Mouse (Mus musculus) embryonic stem cell, embryonic (primary cell): ENCODE measurements around the gene Stub1.

Experiments used
- CTCF ChIA-PET, 4 experiments: fragments of 300-600 bp in 2 of 4; fragments of 350-600 bp in 2 of 4; sonication (Branson Sonifier 250); formaldehyde crosslinking; loops; one replicate each; lab custom pipeline; 2022; ENCODE audit warnings: inconsistent platforms in 2 of 4; lab: Charles Lee
- POLR2A ChIA-PET, 4 experiments: fragments of 300-600 bp in 2 of 4; fragments of 350-600 bp in 2 of 4; sonication (Branson Sonifier 250); formaldehyde crosslinking; loops; one replicate each; lab custom pipeline; 2022; ENCODE audit warnings: antibody characterized with exemption in 4 of 4, inconsistent platforms in 1 of 4; lab: Charles Lee

Stub1 gene

GRCm38 (mm10) chr17:25860832-25861703 lies 27.9 kb upstream of the Stub1 start, which contains the start of gene Wdr90:
Gene Wdr90 (minus strand): TSS chr17:25861501.
- CTCF ChIA-PET = interaction anchor here (0.6 to 1.1 kb wide), 7 partner anchors 14 to 316 kb away, joined by 3 to 4 read pairs (median 3); partner anchors contain the start of genes Chtf18 (in 1 of the 4), Mettl26 (in 1 of the 4) and Rpusd1 (in 1 of the 4)
- POLR2A ChIA-PET = interaction anchor here (0.5 to 4.2 kb wide), 30 partner anchors 8 to 456 kb away, joined by 3 to 18 read pairs (median 4); partner anchors contain the start of genes Stub1 (in 3 of the 4), Capn15 (in 2 of the 4), Jmjd8 (in 2 of the 4) and Mettl26 (in 2 of the 4)

- ChIA-PET CTCF (interaction anchor here in 1 of 4 experiments (1.1 kb wide), 1 partner anchor 59 kb away, joined by 4 read pairs; no protein-coding TSS in a partner anchor), POLR2A (interaction anchor here in 3 of 4 experiments (1.0 to 4.2 kb wide), 13 partner anchors 8 to 107 kb away, joined by 3 to 18 read pairs (median 5); partner anchors contain the start of genes Jmjd8 (in 2 of the 3), Rhot2 (in 2 of the 3), Mcrip2 (in 1 of the 3) and Mettl26 (in 1 of the 3))
Observed at GRCm38 (mm10) chr17:25860229-25860628, 27.0 kb upstream of the Stub1 start.

- ChIA-PET POLR2A (interaction anchor here in 3 of 4 experiments (0.5 to 8.7 kb wide), 38 partner anchors 8 to 1173 kb away, joined by 3 to 114 read pairs (median 4); partner anchors contain the start of genes Mcrip2 (in 3 of the 3), Stub1 (in 3 of the 3), Jmjd8 (in 2 of the 3) and Wdr90 (in 2 of the 3)), CTCF (interaction anchor here in 3 of 4 experiments (0.6 to 1.5 kb wide), 13 partner anchors 10 to 874 kb away, joined by 3 to 9 read pairs (median 4); partner anchors contain the start of genes Stub1 (in 3 of the 3), Jmjd8 (in 1 of the 3) and Mcrip2 (in 1 of the 3))
Observed at GRCm38 (mm10) chr17:25844396-25844901, 11.2 kb upstream of the Stub1 start, which contains the start of gene Rhot2. Gene Rhot2 (minus strand): TSS chr17:25844851.

GRCm38 (mm10) chr17:25843636-25844395 lies 10.6 kb upstream of the Stub1 start:
- POLR2A ChIA-PET = interaction anchor here in 3 of 4 experiments (0.5 to 8.7 kb wide), 35 partner anchors 7 to 1174 kb away, joined by 3 to 114 read pairs (median 4); partner anchors contain the start of genes Mcrip2 (in 3 of the 3), Stub1 (in 3 of the 3), Jmjd8 (in 2 of the 3) and Wdr90 (in 2 of the 3)
- CTCF ChIA-PET = interaction anchor here in 3 of 4 experiments (0.7 to 1.5 kb wide), 10 partner anchors 11 to 165 kb away, joined by 3 to 6 read pairs (median 4); partner anchors contain the start of genes Stub1 (in 3 of the 3), Jmjd8 (in 1 of the 3) and Mcrip2 (in 1 of the 3)

DNA sequence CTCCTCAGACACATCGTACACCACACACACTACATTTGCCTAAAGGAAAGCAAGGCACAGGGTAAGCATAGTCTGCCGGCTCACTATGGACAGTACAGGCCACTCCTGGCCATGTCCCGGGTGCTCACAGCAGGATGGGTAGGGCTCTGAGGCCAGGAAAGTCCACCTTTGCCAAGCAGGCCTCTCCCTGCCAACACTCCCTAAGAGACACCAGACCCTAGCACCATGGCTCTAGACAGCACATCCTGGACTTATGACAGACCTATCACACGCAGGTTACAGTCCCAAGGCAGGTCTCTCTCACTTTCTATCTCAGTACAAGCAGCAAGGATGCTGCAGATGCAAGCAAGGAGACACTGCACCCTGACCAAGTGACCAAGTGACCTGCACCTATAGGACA lies 9.9 kb upstream of the Stub1 start:
- POLR2A ChIA-PET = interaction anchor here in 3 of 4 experiments (1.0 to 8.7 kb wide), 3 partner anchors 10 to 23 kb away, joined by 3 to 114 read pairs (median 14); partner anchors contain the start of genes Stub1 (in 2 of the 3) and Jmjd8 (in 1 of the 3)
- CTCF ChIA-PET = interaction anchor here in 1 of 4 experiments (1.3 kb wide), 1 partner anchor 11 kb away, joined by 3 read pairs; the partner anchor contains the start of gene Stub1

DNA sequence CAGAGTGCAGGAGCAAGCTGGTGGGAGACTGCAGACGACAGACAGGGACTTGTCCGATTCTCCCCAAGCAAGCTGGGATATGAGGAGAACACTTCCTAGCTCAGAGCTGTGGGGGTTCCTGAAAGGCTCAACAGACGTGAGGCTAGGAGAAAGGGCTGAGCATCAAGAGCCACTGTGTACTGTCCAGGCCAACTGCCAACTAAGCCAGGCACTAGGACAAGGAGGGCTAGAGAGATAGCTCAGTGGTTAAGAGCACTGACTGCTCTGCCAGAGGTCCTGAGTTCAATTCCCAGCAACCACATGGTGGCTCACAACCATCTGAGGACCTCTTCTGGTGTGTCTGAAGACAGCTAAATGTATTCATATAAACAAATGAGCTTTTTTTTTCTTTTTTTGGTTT lies 9.3 kb upstream of the Stub1 start:
- CTCF ChIA-PET = interaction anchor here in 2 of 4 experiments (0.7 to 1.3 kb wide), 2 partner anchors 10 to 25 kb away, joined by 3 to 6 read pairs; partner anchors contain the start of gene Stub1 (in 1 of the 2)

DNA sequence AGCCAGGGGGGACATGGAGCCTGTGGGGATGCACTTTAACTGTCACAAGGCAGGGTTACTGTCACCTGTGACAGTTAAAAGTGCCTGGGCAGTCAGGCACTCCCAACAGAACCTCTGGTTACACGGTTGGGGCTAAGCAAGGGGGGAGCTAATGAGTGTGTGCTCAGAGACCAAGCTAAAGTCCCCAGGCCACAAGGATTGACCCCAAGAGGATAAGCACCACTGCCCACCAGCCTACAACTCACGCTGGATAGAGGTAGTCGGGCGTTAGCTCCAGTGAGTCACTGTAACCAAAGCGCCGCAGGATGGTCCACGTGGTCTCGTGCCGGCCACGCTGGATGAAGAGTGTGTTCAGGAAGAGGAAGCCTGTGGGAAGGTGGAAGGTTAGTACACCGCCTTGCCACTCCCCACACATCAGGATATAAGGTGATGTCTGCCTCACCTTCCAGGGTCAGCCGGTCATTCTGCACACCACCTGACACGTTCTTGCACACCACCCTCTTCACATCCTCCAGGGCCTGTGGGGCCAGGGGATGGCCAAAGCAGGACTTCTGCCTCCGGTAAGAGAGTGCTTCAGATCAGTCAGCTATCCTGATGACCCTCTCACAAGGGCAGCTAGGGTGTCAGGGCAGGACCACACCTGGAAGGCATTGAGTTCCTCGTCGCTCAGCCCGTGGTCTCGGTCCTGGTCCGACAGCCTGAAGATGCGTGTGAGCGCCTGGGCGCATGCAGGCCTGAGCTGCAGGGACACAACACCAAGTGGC lies 8.1 kb upstream of the Stub1 start, which contains the start of gene Gm20683:
Gm20683 (minus strand) TSS at position 647 of the 764 bp plus-strand sequence.
- ChIA-PET CTCF (no interaction called here), POLR2A (interaction anchor here in 3 of 4 experiments (1.1 to 8.7 kb wide), 6 partner anchors 8 to 114 kb away, joined by 3 to 114 read pairs (median 4); partner anchors contain the start of genes Stub1 (in 3 of the 3), Chtf18 (in 1 of the 3), Jmjd8 (in 1 of the 3) and Rpusd1 (in 1 of the 3))

More for the DNA sequence above, 9.3 kb upstream of the Stub1 start:
- POLR2A ChIA-PET = interaction anchor here (0.6 to 8.7 kb wide), 7 partner anchors 9 to 352 kb away, joined by 3 to 114 read pairs (median 3); partner anchors contain the start of genes Stub1 (in 3 of the 4) and Jmjd8 (in 2 of the 4)

DNA sequence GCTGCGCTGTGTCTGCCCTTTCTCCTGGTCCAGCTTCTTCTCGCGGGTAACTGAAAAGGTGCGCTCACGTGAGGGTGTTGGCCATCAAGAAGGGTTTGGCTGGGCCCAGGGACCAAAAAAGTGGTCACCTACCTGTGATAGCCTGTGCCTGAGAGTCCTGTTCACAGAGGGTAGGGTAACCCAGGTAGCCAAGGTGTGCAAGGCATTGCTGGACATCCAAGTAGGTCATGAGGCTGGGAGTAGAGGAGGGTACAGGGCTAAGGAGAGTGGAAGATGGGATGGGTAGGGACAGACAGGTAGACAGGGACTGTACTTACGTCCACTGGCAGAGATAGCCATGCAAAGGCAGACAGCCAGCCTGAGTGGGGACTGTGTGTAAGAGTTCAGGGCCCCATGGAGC lies 7.3 kb upstream of the Stub1 start:
- ChIA-PET POLR2A (interaction anchor here in 2 of 4 experiments (0.9 to 8.7 kb wide), 6 partner anchors 9 to 31 kb away, joined by 3 to 114 read pairs (median 5); partner anchors contain the start of genes Mcrip2 (in 2 of the 2), Stub1 (in 2 of the 2) and Jmjd8 (in 1 of the 2)), CTCF (no interaction called here)

DNA sequence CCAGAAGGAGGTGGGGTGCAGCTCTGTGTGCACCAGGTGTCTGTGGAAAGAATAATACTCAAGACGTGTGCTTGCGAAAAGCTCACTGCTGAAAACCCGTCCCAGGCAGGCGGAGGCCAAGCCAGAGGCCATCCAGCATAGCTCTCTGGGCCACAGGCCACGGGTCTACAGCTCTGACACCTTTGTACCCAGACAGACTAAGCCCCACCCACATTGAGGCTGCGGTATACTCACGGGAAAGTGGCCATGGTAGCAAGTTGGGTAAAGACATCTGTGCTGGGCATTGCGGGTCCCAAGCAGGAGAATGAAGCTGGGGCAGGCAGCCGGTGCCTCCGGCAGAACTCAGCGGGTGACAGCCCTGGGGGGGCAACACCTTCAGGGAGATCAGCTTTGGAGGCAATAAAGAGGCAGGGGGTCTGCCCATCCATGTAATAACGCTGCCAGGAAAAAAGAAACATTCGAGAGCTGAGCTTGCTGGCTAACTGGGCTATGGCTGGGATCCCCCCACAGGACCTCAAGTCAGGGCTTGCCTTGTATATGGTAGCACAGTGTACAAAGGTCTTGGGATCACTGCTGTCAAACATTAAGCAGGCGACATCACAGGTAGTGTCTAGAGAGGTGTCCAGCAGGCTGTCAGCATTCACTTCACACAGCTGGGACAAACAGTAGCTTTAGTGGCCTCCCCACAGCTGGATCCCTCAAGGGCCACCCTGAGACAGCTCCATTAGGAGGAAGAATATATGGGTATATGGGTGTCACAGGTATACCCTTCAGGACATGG lies 6.4 kb upstream of the Stub1 start:
- CTCF ChIA-PET = interaction anchor here in 2 of 4 experiments (0.6 to 0.7 kb wide), 2 partner anchors 116 to 233 kb away, joined by 3 read pairs; no protein-coding TSS in a partner anchor
- POLR2A ChIA-PET = interaction anchor here in 2 of 4 experiments (0.8 to 2.0 kb wide), 8 partner anchors 8 to 116 kb away, joined by 3 to 5 read pairs (median 4); partner anchors contain the start of gene Mcrip2 (in 2 of the 2)

DNA sequence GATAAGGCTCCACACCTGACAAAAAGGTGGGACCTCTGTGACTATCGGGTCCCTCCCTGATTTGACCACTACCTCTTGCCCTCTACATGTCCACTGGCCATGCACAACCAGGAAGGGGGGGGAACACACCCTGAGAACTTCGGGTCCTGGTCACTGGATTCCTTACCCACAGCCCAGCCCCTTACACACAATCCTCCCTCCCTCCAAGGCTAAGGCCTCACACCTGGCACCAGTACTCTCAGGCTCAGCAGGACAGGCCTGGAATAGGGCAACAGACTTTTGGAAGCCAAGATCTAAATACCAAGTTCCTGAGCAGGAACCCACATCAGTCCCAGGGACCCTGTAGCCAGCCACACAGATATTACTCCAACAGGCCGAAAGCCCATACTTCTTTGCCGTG lies 5.7 kb upstream of the Stub1 start:
- ChIA-PET CTCF (no interaction called here), POLR2A (interaction anchor here in 2 of 4 experiments (1.1 to 2.0 kb wide), 5 partner anchors 9 to 116 kb away, joined by 3 to 5 read pairs (median 5); partner anchors contain the start of gene Mcrip2 (in 2 of the 2))

GRCm38 (mm10) chr17:25837533-25837932 lies 4.3 kb upstream of the Stub1 start:
- ChIA-PET POLR2A (interaction anchor here in 2 of 4 experiments (0.6 to 2.6 kb wide), 18 partner anchors 8 to 433 kb away, joined by 3 to 11 read pairs (median 6); partner anchors contain the start of genes Jmjd8 (in 2 of the 2), Mcrip2 (in 2 of the 2), Wdr24 (in 2 of the 2) and Chtf18 (in 1 of the 2)), CTCF (interaction anchor here in 1 of 4 experiments (0.6 to 1.5 kb wide), 3 partner anchors 36 to 363 kb away, joined by 4 to 5 read pairs (median 4); no protein-coding TSS in a partner anchor)

GRCm38 (mm10) chr17:25837076-25837410 lies 3.8 kb upstream of the Stub1 start, which contains the start of gene Rhbdl1:
Gene Rhbdl1 (minus strand): TSS chr17:25837295.
- ChIA-PET CTCF (interaction anchor here in 1 of 4 experiments (0.6 to 1.5 kb wide), 4 partner anchors 36 to 362 kb away, joined by 4 to 5 read pairs (median 4); no protein-coding TSS in a partner anchor), POLR2A (interaction anchor here (0.6 to 2.6 kb wide), 30 partner anchors 7 to 433 kb away, joined by 3 to 11 read pairs (median 3); partner anchors contain the start of genes Jmjd8 (in 3 of the 4), Mcrip2 (in 3 of the 4), Wdr24 (in 2 of the 4) and Chtf18 (in 1 of the 4))

DNA sequence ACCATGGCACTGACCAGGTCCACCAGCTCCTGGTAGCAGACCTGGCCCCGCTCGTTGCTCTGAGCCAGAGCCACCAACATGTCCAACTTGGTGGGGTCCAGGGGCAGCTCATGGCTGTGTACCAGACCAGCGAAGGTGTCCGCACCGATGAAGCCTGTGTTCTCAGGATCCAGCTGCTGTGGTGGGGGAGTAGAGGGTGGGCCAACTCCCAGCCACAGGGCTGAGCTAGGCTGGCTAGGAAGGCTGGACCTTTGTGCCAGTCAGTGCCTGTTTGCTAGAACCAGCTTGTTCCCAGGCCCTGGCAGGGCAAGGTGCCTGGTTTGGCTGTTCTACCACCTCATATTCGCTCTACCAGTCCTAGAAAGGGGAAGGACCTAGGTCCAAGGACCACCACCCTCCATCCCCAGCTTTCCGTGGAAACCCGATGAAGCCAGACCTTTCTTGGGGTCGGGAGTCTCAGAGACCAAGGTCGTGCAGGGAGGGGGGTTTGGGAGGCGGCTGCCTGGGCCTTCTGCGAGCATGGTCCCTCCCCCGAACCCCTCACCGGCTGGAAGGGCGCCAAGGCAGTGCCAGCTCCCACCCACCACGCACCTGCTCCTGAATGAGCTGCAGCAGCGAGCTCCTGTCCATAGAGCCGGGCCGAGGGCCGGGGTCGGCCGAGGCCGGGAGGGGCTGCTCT lies 3.3 kb upstream of the Stub1 start:
- POLR2A ChIA-PET = interaction anchor here (0.5 to 2.6 kb wide), 35 partner anchors 8 to 1494 kb away, joined by 3 to 11 read pairs (median 3); partner anchors contain the start of genes Jmjd8 (in 3 of the 4), Mcrip2 (in 3 of the 4), Wdr24 (in 2 of the 4) and AC134908.4 (in 1 of the 4)
- CTCF ChIA-PET = interaction anchor here in 2 of 4 experiments (0.7 to 1.5 kb wide), 5 partner anchors 35 to 362 kb away, joined by 3 to 5 read pairs (median 4); no protein-coding TSS in a partner anchor
